Mouse (Mus musculus) adrenal gland, postnatal 4 days (tissue): ENCODE results near the gene Ppl. TPM values are rescaled to one million over a fixed set of nuclear protein-coding genes. Genes with fewer than 3 reads are reported as not detected.

Experiments
- DNase-seq, 2 experiments: peaks; one replicate each; pipeline ENCODE4 v3.0.0; 2021 to 2022; ENCODE audit warnings: low spot score in 2 of 2, mixed read lengths in 2 of 2
- total RNA-seq, 2 experiments: library from RNA; stranded (reverse); gene quantifications; 2 replicates each; pipeline ENCODE4 v1.2.3; 2021

Gene Ppl
- total RNA-seq, 2 experiments from 2014 or later, result 1.9 to 2.9 TPM

DNA sequence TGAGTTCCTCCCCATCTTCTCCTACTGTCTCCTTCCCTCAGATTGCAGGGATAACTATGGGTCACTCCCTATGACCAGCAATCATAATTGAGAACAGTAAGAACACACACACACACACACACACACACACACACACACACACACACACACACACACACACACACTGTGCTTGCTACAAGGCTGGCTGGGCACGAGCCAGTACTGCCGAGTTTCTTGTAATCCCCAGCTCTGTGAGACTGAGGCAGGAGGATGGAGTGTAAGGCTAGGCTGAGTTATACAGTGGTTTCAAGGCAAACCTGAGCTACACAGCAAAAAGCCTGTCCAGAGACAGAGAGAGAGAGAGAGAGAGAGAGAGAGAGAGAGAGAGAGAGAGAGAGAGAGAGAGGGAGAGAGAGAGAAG lies 2.0 kb downstream of the Ppl start:
- no peak for DNase-seq

DNA sequence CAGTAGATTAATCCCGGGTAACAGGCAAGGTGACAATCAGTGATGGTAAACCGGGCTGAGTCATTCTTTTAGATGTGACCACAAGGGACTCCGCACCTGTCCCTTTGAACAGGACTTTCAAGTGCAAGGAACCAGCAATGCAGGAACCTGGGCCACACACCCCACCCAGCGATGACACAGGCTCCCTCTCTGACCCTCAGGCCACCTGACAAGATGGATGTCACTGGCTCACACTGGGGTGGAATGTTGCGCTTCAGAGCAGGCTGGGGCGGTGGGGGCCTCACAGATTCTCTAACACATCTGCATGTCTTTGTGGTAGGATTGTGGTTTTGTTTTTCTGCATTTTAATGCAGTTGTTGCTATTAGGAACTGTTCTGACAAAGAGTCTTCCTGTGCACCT lies 8.7 kb downstream of the Ppl start:
- no peak for DNase-seq

GRCm38 (mm10) chr16:5119845-5120244 lies 12.4 kb downstream of the Ppl start:
- DNase-seq, result no peak

DNA sequence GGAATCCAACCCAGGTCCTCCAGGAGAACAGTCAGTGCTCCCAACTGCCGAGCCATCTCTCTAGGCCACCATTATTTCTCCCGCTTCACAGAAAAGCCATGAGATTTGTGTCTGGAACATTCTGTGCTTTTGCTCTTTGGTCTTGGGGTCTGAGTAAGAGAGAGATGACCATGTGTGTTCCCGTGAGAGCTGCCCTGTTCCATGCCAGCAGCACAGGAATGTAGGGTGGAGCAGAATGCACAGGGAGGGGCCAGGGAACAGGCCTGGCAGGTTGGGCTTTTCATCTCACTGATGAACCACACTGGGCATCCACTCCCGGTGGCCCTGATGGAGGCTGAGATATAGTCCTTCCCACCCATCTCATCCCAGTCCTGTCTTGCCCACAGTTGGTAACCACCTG lies 12.8 kb downstream of the Ppl start:
- no peak for DNase-seq

GRCm38 (mm10) chr16:5113582-5113981 lies 18.6 kb downstream of the Ppl start:
- no peak for DNase-seq

DNA sequence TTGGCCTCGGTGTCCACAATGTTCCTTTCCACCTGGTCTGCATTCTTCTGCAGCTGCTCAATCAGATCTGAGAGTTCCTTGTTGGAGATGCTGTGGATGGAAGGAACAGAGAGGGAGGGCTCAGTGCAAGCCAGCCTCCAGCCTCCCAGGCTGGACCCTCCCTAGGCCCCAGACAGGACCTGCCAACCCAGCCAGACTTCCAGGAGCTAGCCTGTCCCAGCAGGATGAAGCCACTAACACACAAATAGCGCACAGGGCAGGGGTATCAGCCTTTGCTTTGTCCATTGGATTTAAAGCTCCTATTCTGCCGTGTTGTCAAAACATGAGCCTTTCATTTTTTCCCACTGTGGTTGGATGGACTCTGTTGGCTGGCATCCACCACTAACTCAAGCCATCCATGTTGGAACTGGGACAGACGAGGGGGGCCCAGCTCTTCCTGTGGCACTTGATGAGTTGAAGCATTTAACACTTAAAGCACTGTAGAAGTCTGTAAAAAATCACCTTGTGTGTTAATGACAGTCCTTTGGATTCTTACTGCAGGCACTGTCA lies 19.1 kb downstream of the Ppl start:
- no peak for DNase-seq

- no peak for DNase-seq
These were observed 21.2 kb downstream of the Ppl start for GRCm38 (mm10) chr16:5111021-5111420.

- DNase-seq, result no peak
These were observed 22.3 kb downstream of the Ppl start for GRCm38 (mm10) chr16:5109877-5110276.

- no peak for DNase-seq
These were observed 31.2 kb downstream of the Ppl start for GRCm38 (mm10) chr16:5101000-5101399.

- no peak for DNase-seq
These were observed 35.7 kb downstream of the Ppl start for GRCm38 (mm10) chr16:5096504-5096903.

GRCm38 (mm10) chr16:5093285-5093684 lies 38.9 kb downstream of the Ppl start:
- DNase-seq, result no peak

DNA sequence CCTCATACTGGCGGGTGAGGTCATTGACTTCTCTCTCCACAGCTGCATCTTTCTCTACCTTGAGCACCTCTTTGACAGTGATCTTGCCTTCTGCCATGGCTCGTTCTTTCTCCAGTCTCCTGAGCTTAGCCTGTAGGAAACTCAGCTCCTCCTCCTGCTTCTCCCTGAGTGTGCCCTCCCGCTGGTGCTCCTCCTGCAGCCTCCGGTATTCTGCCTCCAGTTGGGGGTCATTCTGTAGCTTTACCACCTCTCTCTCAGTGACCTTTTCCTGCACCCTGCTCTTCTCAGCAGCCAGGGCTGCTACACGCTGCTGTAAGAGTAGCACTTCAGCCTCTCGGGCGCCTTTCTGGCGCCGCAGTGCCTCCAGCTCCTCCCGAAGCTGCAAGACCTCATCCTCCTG lies 43.2 kb downstream of the Ppl start:
- no peak for DNase-seq

DNA sequence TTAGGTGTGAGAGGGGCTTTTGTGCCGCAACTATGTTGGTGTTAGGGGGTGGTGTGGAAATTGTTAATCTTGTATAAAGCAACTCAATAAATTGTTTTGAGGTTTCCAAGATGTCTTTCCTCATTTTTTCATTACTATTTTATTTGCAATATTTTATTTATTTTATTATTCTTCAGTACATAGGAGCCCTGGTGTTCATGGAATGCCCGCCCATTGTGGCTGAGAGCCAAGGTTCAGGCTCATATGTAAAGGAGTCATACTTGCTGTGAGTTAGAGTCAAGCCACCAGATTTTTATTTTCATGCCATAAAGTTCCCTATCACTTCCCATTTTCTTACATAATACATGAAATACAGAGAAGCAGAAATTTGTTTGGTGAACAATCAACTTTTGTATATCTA lies 46.0 kb downstream of the Ppl start:
- DNase-seq, result no peak

DNA sequence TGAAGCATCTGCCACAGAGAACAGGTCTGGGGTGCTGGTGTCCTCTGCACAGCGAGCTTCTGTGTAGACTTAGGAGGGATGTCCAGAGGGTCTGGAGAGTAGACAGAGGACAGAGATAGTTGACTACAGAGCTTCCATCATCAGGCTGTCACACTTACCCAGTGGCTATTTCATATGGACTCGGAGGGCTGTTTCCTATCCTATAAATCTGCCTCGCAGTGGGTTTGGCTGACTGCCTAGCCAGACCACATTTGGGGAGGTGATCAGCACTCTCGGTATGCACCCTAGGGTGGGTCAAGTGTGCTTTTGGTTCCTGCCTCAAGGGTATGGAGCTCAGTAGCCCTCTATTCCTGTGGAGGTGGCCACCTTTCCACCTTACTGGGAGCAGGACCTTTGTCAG lies 47.0 kb downstream of the Ppl start:
- DNase-seq, result no peak

DNA sequence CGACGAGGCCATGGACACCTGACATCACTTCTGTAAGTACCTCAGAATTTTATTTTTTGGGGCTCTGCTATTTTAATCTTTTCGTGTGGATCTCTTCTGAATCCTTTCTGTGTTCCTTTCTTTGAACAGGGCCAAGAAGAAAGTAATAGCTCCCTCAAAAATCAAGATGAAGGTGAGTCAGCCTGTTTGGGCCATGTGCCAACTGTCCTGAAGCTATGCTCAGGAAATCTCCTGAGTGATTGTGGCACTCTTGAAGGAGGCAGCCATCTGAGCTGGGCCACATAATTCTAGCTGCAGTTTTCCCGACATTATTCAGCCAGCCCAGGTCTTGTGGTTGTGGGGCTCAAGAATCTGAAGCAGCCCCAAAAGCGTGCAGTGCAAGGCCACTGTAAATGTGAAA lies 57.9 kb downstream of the Ppl start:
- no peak for DNase-seq

- no peak for DNase-seq
These were observed 60.2 kb downstream of the Ppl start for GRCm38 (mm10) chr16:5071974-5072373.

DNA sequence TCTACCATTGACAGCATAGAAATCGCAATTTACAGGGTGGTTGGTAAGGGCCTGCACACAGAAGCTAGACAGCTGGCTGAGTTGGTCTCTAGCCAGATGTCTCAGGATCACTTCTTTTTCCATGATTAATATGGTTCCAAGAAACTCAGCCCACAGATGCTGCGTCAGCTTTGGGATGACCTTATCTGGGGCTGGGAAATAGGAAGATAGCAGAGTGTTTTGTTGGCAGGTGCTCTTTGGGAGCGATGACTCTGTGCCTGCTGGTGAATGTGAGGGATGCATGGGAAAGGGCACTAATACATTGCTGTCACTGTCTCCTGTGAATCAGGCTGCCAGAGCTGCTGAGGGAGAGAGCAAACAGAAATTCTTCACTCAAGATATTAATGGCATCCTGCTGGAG lies 61.9 kb downstream of the Ppl start:
- DNase-seq, result no peak

- DNase-seq, result no peak
These were observed 68.7 kb downstream of the Ppl start for GRCm38 (mm10) chr16:5063472-5063871.

DNA sequence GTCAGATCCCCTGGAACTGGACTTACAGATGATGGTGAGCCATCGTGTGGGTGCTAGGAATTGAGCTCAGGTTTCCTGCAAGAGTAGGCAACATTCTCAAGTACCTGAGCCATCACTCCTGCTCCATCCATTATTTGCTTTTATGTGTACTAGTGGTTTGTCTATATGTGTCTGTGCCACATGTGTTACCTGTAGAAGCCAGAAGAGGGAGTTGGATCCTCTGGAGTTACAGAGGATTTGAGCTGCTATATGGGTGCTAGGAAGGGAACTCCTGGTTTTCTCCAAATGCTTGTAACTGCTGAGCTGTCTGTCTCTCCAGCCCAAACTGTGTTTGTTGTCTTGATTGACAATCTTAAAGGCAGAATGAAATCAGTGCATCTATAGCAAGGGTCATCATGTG lies 74.1 kb downstream of the Ppl start:
- DNase-seq, result no peak

GRCm38 (mm10) chr16:5050251-5051110 lies 81.7 kb downstream of the Ppl start:
- peak in 1 of 2 experiments; percentile 62 for DNase-seq

GRCm38 (mm10) chr16:5049774-5050234 lies 82.4 kb downstream of the Ppl start, which contains the start of the genes Glyr1 and Ubn1:
Glyr1 (minus strand) TSS chr16:5049863.
Ubn1 (plus strand) TSS chr16:5050057.
- peak; percentile 95 to 98 for DNase-seq

- DNase-seq, result peak in 1 of 2 experiments; percentile 11
These were observed 82.9 kb downstream of the Ppl start for GRCm38 (mm10) chr16:5049182-5049773.
